Mouse (Mus musculus): ENCODE measurements around the gene Scgb1b30. TPM values are rescaled to one million over a fixed set of nuclear protein-coding genes. Genes with fewer than 3 reads are reported as not detected.
"Not testable (repeated sequence)": the region's sequence is repeated elsewhere in the genome, so short reads cannot be mapped to it uniquely, and the experiment has no call there.

Gene Scgb1b30
- not detected in 2 replicates for polyA plus RNA-seq (2014; fragmentation: Nextera tagmentation; extraction: Ambion mirVana)

DNA sequence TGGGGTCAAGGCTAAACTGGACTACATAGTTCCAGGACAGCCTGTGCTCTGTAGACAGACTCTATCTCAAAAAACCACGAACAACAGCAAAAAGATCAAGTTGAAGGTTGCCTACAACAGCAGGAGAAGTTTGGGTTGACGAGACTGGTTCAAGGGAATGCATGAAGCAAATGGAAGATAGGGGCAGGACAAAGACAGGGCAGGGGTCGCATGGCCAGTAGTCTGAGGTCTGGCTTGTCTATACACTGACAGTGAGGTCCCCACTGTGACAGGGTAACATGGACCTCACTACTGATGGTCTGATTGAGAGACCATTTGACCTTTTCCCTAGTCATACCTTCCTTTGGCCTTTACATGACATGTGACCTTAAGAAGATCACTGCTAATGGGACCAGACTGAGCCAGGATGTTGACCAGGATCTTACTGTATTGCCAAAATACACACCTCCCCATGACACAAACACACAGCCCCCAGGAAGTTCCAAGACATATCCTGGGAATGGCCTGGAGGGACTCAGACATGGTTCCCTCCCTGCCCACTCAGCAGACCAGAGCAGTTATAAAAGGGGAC lies at the start of gene Scgb1b30:
Gene Scgb1b30 (plus strand): TSS at position 521 of the 571 bp plus-strand sequence.
- H3K27ac ChIP-seq (ENCODE audit: low read depth, low read length) = no peak within 1 kb of the TSS
- H3K36me3 ChIP-seq (ENCODE audit: control insufficient read depth, insufficient read depth, low read length) = no peaks in the 10 kb centered on the region
- H3K27me3 ChIP-seq (ENCODE audit: control insufficient read depth, insufficient read depth, low read length) = no peaks in the 10 kb centered on the region
- ATAC-seq (ENCODE audit: low FRiP score, low TSS enrichment) = no peak
- H3K9me3 ChIP-seq (ENCODE audit: control insufficient read depth, low read length) = peaks cover 3% of the 10 kb centered on the region
- no peak within 1 kb of the TSS for H3K9ac ChIP-seq (ENCODE audit: low read depth, low read length)
- no peaks in the 10 kb centered on the region for H3K4me1 ChIP-seq (ENCODE audit: control insufficient read depth, insufficient read depth, low read length)
- H3K4me2 ChIP-seq (replicated peaks; ENCODE audit: low read depth, low read length) = no peak within 1 kb of the TSS
- H3K4me3 ChIP-seq (ENCODE audit: low read length) = no peak within 1 kb of the TSS
- 72% methylated on average over 3 of the region's 3 CpGs for WGBS

- not testable (repeated sequence) for ATAC-seq (ENCODE audit: low FRiP score, low TSS enrichment); H3K27ac ChIP-seq (ENCODE audit: low read depth, low read length); H3K4me2 ChIP-seq (replicated peaks; ENCODE audit: low read depth, low read length); H3K27me3 ChIP-seq (ENCODE audit: control insufficient read depth, insufficient read depth, low read length); H3K4me3 ChIP-seq (ENCODE audit: low read length); H3K4me1 ChIP-seq (ENCODE audit: control insufficient read depth, insufficient read depth, low read length); H3K36me3 ChIP-seq (ENCODE audit: control insufficient read depth, insufficient read depth, low read length); H3K9ac ChIP-seq (ENCODE audit: low read depth, low read length); H3K9me3 ChIP-seq (ENCODE audit: control insufficient read depth, low read length)
- WGBS = 79% methylated on average over 5 of the region's 5 CpGs
Measured at GRCm38 (mm10) chr7:34068132-34068531, 27.1 kb upstream of the Scgb1b30 start.

DNA sequence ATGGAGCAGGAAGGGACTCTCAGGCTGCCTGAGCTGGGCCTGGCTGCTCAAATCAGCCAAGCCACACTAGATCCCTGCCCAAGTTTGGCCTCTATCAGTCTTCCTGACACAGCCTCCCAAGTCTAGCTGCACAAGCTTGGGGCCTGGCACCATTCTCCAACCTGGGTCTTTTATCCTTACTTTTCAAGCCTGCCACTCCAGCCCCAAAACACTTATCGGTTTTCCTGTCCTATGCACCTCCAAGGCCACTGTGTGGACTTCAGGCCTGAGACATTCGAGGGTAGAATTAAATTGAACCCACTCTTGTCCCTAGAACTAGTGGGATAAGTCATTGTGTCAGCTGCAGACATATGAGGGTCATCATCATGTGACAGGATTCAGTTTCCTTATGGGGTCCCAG lies 4.8 kb downstream of the Scgb1b30 start:
- Histone ChIP-seq H3K27ac (ENCODE audit: low read depth, low read length) (no peak overlapping the region), H3K4me2 (replicated peaks; ENCODE audit: low read depth, low read length) (no peak overlapping the region), H3K36me3 (ENCODE audit: control insufficient read depth, insufficient read depth, low read length) (no peaks in the 10 kb centered on the region), H3K4me1 (ENCODE audit: control insufficient read depth, insufficient read depth, low read length) (no peaks in the 10 kb centered on the region), H3K9me3 (ENCODE audit: control insufficient read depth, low read length) (peaks cover under 1% of the 10 kb centered on the region; the same call in 1 of the 2 replicates), H3K27me3 (ENCODE audit: control insufficient read depth, insufficient read depth, low read length) (no peaks in the 10 kb centered on the region), H3K9ac (ENCODE audit: low read depth, low read length) (no peak overlapping the region), H3K4me3 (ENCODE audit: low read length) (no peak overlapping the region)
- no peak for ATAC-seq (ENCODE audit: low FRiP score, low TSS enrichment)
- 80% methylated on average over 2 of the region's 2 CpGs for WGBS

DNA sequence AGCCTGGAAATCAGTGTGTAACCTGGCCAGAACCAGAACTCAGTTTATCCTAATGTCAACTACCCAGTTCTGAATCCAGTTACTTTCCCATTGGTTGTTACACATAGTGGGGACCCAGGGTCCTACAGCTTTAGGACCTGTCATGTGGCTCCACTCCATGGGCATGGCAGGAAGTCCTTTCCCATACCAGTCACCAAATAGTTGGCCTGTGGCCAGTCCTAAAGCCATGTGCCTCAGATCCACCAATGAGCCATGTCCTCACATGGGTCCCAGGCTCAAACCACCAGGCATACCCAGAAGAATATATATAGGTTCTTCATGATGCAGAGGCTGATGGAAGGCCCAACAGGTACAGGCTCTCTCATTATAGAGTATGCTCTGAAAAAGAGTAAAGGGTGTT lies 6.0 kb downstream of the Scgb1b30 start:
- no peak overlapping the region for H3K27ac ChIP-seq (ENCODE audit: low read depth, low read length)
- ATAC-seq (ENCODE audit: low FRiP score, low TSS enrichment) = no peak
- H3K36me3 ChIP-seq (ENCODE audit: control insufficient read depth, insufficient read depth, low read length) = no peaks in the 10 kb centered on the region
- no peaks in the 10 kb centered on the region for H3K27me3 ChIP-seq (ENCODE audit: control insufficient read depth, insufficient read depth, low read length)
- H3K9ac ChIP-seq (ENCODE audit: low read depth, low read length) = no peak overlapping the region
- H3K9me3 ChIP-seq (ENCODE audit: control insufficient read depth, low read length) = no peaks in the 10 kb centered on the region
- no peak overlapping the region for H3K4me2 ChIP-seq (replicated peaks; ENCODE audit: low read depth, low read length)
- no peak overlapping the region for H3K4me3 ChIP-seq (ENCODE audit: low read length)
- no peaks in the 10 kb centered on the region for H3K4me1 ChIP-seq (ENCODE audit: control insufficient read depth, insufficient read depth, low read length)

DNA sequence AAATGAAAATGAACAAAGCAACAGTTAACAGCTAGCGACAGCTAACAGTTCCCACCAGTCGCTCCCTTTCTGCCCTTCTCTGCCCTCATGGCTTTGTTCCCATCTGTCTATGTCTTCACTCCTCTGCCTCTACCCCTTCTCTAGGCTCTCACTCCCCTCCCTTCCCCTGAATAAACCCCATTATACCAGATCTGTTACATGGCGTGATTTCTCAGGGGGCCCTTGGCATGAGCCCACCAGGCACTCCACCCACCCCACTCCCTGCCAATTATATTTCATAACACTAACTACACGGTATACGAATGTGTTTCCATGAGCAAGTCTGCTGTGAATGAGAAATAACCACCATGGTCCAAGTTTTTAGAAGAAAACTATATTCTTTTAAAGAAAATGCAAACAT lies 14.0 kb downstream of the Scgb1b30 start:
- Histone ChIP-seq H3K27me3 (ENCODE audit: control insufficient read depth, insufficient read depth, low read length) (no peaks in the 10 kb centered on the region), H3K4me3 (ENCODE audit: low read length) (no peak overlapping the region), H3K36me3 (ENCODE audit: control insufficient read depth, insufficient read depth, low read length) (peaks cover 39% of the 10 kb centered on the region), H3K9ac (ENCODE audit: low read depth, low read length) (no peak overlapping the region), H3K9me3 (ENCODE audit: control insufficient read depth, low read length) (no peaks in the 10 kb centered on the region), H3K4me1 (ENCODE audit: control insufficient read depth, insufficient read depth, low read length) (no peaks in the 10 kb centered on the region), H3K4me2 (replicated peaks; ENCODE audit: low read depth, low read length) (no peak overlapping the region), H3K27ac (ENCODE audit: low read depth, low read length) (no peak overlapping the region)
- ATAC-seq (ENCODE audit: low FRiP score, low TSS enrichment) = no peak
- 91% methylated on average over 5 of the region's 5 CpGs for WGBS

- no peak overlapping the region for H3K9ac ChIP-seq (ENCODE audit: low read depth, low read length)
- H3K9me3 ChIP-seq (ENCODE audit: control insufficient read depth, low read length) = no peaks in the 10 kb centered on the region
- H3K4me1 ChIP-seq (ENCODE audit: control insufficient read depth, insufficient read depth, low read length) = no peaks in the 10 kb centered on the region
- no peak for ATAC-seq (ENCODE audit: low FRiP score, low TSS enrichment)
- H3K27ac ChIP-seq (ENCODE audit: low read depth, low read length) = no peak overlapping the region
- H3K36me3 ChIP-seq (ENCODE audit: control insufficient read depth, insufficient read depth, low read length) = peaks cover 50% of the 10 kb centered on the region
- whole genome bisulfite sequencing = 86% methylated on average over 3 of the region's 3 CpGs
- no peaks in the 10 kb centered on the region for H3K27me3 ChIP-seq (ENCODE audit: control insufficient read depth, insufficient read depth, low read length)
- no peak overlapping the region for H3K4me3 ChIP-seq (ENCODE audit: low read length)
- H3K4me2 ChIP-seq (replicated peaks; ENCODE audit: low read depth, low read length) = no peak overlapping the region
Measured at GRCm38 (mm10) chr7:34116601-34117000, 21.4 kb downstream of the Scgb1b30 start.

DNA sequence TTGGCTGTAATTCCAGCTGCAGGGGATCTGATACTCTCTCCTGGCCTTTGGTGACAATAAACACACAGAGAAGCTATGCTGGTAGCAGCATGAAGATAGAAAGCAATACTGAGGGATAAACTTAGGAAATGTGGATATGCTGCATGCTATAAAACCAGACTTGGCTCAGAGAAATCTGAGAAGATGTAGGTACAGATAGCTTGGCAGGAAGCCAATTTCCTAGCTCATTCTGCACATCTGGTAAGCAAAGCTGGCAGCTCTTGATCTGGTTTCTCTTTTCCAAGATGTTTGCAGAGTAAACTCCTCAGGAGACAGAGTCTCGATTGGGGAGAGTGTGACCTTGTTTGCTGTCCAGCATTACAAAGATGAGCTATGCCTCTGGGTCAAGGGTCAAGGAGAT lies 25.4 kb downstream of the Scgb1b30 start:
- H3K27me3 ChIP-seq (ENCODE audit: control insufficient read depth, insufficient read depth, low read length); H3K9ac ChIP-seq (ENCODE audit: low read depth, low read length); H3K4me2 ChIP-seq (replicated peaks; ENCODE audit: low read depth, low read length); H3K4me3 ChIP-seq (ENCODE audit: low read length); H3K27ac ChIP-seq (ENCODE audit: low read depth, low read length); H3K9me3 ChIP-seq (ENCODE audit: control insufficient read depth, low read length); ATAC-seq (ENCODE audit: low FRiP score, low TSS enrichment); H3K4me1 ChIP-seq (ENCODE audit: control insufficient read depth, insufficient read depth, low read length): not testable (repeated sequence)
- 7% methylated on average over 1 of the region's 1 CpGs for WGBS
- peaks cover 16% of the 10 kb centered on the region for H3K36me3 ChIP-seq (ENCODE audit: control insufficient read depth, insufficient read depth, low read length)

- ATAC-seq (ENCODE audit: low FRiP score, low TSS enrichment) = no peak
- Histone ChIP-seq H3K27me3 (ENCODE audit: control insufficient read depth, insufficient read depth, low read length) (no peaks in the 10 kb centered on the region), H3K36me3 (ENCODE audit: control insufficient read depth, insufficient read depth, low read length) (no peaks in the 10 kb centered on the region; the same call in 1 of the 2 replicates)
Measured at GRCm38 (mm10) chr7:34122987-34123720, 27.9 kb downstream of the Scgb1b30 start.

GRCm38 (mm10) chr7:34125346-34125745 lies 30.1 kb downstream of the Scgb1b30 start:
- H3K9ac ChIP-seq (ENCODE audit: low read depth, low read length) = no peak overlapping the region
- H3K4me3 ChIP-seq (ENCODE audit: low read length) = no peak overlapping the region
- H3K36me3 ChIP-seq (ENCODE audit: control insufficient read depth, insufficient read depth, low read length) = no peaks in the 10 kb centered on the region; the same call in 1 of the 2 replicates
- H3K4me1 ChIP-seq (ENCODE audit: control insufficient read depth, insufficient read depth, low read length) = no peaks in the 10 kb centered on the region
- H3K9me3 ChIP-seq (ENCODE audit: control insufficient read depth, low read length) = peaks cover 3% of the 10 kb centered on the region; the same call in 1 of the 2 replicates
- no peak for ATAC-seq (ENCODE audit: low FRiP score, low TSS enrichment)
- WGBS = 93% methylated on average over 9 of the region's 9 CpGs
- H3K4me2 ChIP-seq (replicated peaks; ENCODE audit: low read depth, low read length) = no peak overlapping the region
- no peak overlapping the region for H3K27ac ChIP-seq (ENCODE audit: low read depth, low read length)
- H3K27me3 ChIP-seq (ENCODE audit: control insufficient read depth, insufficient read depth, low read length) = no peaks in the 10 kb centered on the region

More at GRCm38 (mm10) chr7:34122987-34123720, 27.9 kb downstream of the Scgb1b30 start:
- no peak overlapping the region for H3K9ac ChIP-seq (ENCODE audit: low read depth, low read length)
- WGBS = 87% methylated on average over 6 of the region's 6 CpGs
- peaks cover 3% of the 10 kb centered on the region; the same call in 1 of the 2 replicates for H3K9me3 ChIP-seq (ENCODE audit: control insufficient read depth, low read length)
- H3K4me2 ChIP-seq (replicated peaks; ENCODE audit: low read depth, low read length) = no peak overlapping the region
- no peak overlapping the region for H3K27ac ChIP-seq (ENCODE audit: low read depth, low read length)
- H3K4me1 ChIP-seq (ENCODE audit: control insufficient read depth, insufficient read depth, low read length) = no peaks in the 10 kb centered on the region
- no peak overlapping the region for H3K4me3 ChIP-seq (ENCODE audit: low read length)
